Mouse (Mus musculus) heart, postnatal 10 days (tissue): ENCODE data around the gene Polrmt. TPM values are rescaled to one million over a fixed set of nuclear protein-coding genes. Genes with fewer than 3 reads are reported as not detected.
"Not testable (repeated sequence)": the region's sequence is repeated elsewhere in the genome, so short reads cannot be mapped to it uniquely, and the experiment has no call there.

ENCODE experiments used
- DNase-seq, 2 experiments: peaks; one replicate each; pipeline ENCODE4 v3.0.0; 2021
- intact Hi-C: fragments of 180-260 bp; cut with DNase I; formaldehyde crosslinking; loops from one replicate; pipeline ENCODE4 v1.15.1; 2025
- total RNA-seq, 2 experiments: library from RNA; stranded (reverse); gene quantifications; 2 replicates each; pipeline ENCODE4 v1.2.3; 2021

Gene Polrmt
- total RNA-seq, 2 experiments from 2014 or later: 36.3 to 54.4 TPM

DNA sequence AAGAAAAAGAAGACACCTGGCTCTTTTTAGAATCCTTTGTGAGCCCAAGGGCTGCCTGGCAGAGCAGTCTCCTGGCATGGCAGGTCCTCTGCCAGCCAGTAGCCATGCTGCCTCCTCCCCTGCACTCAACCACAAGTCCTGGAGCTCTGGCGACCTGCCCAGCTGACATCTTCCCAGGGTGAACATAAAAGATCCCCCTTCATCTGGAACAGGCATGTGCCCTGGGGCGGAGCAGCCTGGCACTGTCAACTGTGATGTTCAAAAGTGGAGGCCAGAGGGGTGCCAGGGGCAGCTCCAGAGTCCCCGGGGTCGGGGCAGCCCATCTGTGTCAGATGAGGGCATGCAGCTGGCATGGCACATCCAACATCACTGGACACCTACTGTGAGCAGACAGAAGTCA lies 31.4 kb downstream of the Polrmt start:
- intact Hi-C loops: no loop called here

GRCm38 (mm10) chr10:79713163-79713562 lies 33.2 kb downstream of the Polrmt start:
- no peak for DNase-seq
- intact Hi-C loops: no loop called here

More for the DNA sequence above, 31.4 kb downstream of the Polrmt start:
- DNase-seq: peak in 1 of 2 experiments; percentile 63

GRCm38 (mm10) chr10:79712499-79713126 lies 33.8 kb downstream of the Polrmt start:
- peak; percentile 83 to 92 for DNase-seq
- intact Hi-C loops: no loop called here

- intact Hi-C loops: no loop called here
- DNase-seq: no peak
Measured at GRCm38 (mm10) chr10:79712029-79712428, 34.4 kb downstream of the Polrmt start.

- intact Hi-C loops: no loop called here
- no peak for DNase-seq
Measured at GRCm38 (mm10) chr10:79709307-79709706, 37.1 kb downstream of the Polrmt start.

DNA sequence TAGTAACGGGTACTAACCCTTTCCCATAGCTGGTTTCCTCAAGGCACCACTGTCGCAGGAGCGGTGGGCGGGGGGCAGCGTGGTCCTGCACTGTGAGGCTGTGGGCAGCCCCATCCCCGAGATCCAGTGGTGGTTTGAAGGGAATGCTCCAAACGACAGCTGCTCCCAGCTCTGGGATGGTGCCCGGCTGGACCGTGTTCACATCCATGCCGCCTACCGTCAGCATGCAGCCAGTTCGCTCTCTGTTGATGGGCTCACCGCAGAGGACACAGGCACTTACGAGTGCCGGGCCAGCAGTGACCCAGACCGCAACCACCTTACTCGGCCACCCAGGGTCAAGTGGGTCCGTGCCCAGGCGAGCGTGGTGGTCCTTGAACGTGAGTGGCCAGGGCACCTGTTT lies 37.7 kb downstream of the Polrmt start:
- intact Hi-C loops: no loop called here
- DNase-seq: no peak

- DNase-seq: no peak
- intact Hi-C loops: no loop called here
Measured at GRCm38 (mm10) chr10:79707759-79708158, 38.6 kb downstream of the Polrmt start.

DNA sequence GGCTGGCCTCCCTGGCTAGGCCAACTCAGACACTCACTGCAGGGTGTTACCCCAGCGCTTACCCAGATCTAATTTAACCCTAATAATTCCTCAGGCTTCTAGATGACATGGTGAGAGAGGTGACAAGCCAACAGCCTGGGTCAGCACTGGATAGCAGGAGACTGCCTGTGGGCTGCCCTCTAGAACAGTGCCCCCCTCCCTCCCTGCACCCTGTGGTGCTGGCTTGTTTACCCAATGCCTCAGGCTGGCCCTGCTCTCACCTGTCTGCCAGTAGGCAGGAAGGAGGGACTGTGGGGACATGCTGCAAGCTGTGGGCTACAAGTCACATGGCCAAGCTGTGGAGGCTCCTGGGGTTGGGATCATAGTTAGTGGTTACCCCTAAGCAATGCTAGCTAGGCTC lies 39.2 kb downstream of the Polrmt start:
- DNase-seq: no peak
- intact Hi-C loops: no loop called here

- intact Hi-C loops: no loop called here
- no peak for DNase-seq
Measured at GRCm38 (mm10) chr10:79706406-79707094, 39.8 kb downstream of the Polrmt start.

DNA sequence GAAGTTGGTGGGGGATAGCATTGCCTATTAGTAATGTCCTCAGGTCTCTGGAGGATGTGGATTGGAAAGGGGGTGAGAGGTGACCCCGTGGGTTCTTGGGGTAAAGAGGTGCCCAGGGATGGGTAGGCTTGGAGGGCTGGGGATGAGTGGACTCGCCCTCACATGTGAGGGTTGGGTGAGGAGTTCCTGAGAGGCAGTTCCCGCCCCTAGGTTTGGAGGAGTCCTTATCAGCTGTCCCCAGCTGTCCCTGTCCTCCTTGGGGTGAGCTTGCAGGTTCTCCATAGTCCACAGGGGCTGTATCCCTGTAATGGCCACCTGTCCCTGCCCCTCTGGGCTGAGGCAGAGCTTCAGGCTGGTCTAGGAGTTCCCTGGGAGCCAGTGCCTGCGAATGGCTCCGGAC lies 40.4 kb downstream of the Polrmt start:
- DNase-seq: no peak
- intact Hi-C loops: no loop called here

DNA sequence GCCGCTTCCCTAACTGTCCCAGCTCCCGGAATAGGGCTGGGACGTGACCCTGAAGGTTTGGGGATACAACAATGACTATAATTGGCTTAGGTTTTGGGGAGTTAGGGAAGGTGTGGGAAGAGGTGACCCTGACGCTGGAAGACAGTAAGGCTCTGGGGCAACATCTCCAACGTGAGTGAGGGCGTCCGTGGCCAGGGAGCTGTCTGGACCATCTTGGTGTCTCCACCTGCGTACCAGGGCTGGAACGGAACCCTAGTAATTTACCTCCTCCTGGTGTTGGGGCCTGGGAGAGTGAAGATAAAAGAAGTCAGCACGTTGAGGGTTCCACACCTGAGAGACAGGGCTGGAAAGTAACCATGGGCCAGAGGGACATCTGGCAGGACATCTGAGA lies 41.4 kb downstream of the Polrmt start:
- DNase-seq: no peak
- intact Hi-C loops: no loop called here

DNA sequence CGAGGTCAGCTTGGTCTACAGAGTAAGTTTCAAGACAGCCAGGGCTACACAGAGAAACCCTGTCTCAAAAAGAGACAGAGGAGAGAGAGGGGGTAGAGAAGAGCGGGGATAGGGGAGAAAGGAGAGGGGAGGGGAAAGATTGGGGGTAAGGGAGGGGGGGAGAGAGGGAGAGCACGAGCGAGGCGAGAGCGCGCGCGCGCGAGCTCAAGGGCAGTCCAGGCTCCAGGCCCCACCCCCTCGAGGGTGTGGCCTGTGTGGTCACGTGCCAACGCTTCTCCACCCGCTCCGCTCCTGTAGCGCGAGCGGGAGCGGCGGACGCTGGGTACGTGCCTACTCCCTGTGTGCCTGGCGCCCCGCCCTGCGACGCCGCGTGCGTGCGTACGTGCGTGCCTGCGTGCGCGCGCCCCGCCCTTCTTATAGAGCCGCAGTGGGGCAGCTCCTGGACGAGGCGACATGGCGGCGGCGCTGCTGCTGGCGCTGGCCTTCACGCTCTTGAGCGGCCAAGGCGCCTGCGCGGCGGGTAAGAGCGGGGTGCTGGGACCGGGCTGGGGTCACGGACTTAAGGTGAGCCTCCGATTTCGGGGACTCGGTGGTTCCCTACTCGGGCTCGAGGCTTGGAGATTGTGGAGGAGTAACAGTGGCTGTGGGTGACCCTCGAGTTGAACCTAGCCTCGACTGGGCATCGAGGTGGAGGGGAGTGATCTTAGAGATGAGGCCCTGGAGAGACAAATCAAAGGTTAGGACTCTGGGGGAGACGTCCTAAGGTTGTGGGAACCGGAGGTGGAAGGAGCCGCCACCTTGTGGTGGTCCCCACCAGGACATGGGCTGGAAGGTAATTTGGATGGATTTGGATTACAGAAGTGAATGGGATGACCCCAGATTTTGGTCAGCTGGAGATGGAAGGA lies 42.1 kb downstream of the Polrmt start, which contains the start of gene Bsg:
Gene Bsg (plus strand): TSS at position 427 of the 905 bp plus-strand sequence.
- peak; percentile 99 for DNase-seq

DNA sequence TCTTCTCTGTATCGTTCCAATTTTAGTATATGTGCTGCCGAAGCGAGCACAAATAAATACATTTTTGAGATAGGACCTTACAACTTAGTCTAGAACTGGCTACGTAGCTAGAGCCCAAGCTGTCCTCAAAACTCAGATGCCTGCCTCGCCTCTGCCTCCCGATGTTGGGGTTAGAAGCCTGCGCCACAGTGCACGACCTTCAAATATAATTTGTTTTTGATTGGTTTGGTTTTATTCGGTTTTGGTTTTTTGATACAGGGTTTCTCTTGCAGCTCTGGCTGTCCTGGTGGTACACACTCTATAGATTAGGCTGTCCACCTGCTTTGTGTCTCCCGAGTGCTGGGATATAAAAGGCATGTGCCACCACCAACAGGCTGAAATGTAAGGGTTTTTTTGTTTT lies 42.8 kb downstream of the Polrmt start:
- DNase-seq: no peak
- intact Hi-C loops: no loop called here

More for the DNA sequence above, 42.1 kb downstream of the Polrmt start, which contains the start of gene Bsg:
- intact Hi-C loops: no loop called here

DNA sequence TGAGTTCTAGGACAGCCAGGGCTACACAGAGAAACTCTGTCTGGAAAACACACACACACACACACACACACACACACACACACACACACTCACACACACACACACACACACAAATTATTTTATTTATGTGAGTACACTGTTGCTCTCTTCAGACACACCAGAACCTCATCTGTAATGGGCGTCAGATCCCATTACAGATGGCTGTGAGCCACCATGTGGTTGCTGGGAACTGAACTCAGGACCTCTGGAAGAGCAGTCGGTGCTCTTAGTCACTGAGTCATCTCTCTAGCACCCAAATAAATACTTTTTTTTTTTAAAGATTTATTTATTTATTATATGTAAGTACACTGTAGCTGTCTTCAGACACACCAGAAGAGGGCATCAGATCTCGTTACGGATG lies 43.4 kb downstream of the Polrmt start:
- intact Hi-C loops, DNase-seq: not testable (repeated sequence)

DNA sequence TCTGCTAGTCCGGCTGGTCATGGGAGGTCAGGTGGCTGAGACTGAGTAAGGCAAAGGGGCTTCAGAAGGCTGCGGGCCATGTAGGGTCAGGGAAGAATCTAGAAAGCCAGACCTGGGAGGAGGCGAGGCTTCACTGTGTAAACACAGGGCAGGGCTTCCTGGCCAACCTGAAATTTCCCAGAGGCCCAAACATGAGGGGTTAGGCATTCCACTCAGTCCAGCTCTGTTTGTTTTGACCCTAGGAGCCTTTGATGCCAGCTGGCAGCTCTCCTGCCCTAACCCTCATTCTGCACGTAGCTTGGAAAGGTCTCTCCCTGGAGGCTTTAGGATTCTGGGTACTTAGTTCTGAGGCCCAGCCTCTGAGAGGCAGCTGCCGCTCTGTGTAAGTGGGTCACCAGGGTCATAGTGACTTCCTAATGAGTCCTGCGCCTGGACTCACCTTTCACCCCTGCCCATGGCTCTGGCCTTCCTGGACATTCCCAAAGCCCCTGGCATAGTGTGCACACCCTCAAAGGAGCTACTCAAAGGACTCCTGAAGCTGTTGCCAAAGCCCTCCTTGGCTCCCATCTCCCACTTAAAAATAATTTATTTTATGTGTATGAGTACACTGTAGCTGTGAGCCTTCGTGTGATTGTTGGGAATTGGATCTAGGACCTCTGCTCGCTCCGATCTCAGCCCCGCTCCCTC lies 44.8 kb downstream of the Polrmt start:
- intact Hi-C loops: no loop called here
- DNase-seq: peak; percentile 87 to 90

- DNase-seq: peak; percentile 68
- intact Hi-C loops: no loop called here
Measured at GRCm38 (mm10) chr10:79700676-79701075, 45.7 kb downstream of the Polrmt start.

- intact Hi-C loops: no loop called here
- DNase-seq: no peak
Measured at GRCm38 (mm10) chr10:79698459-79698858, 47.9 kb downstream of the Polrmt start.

DNA sequence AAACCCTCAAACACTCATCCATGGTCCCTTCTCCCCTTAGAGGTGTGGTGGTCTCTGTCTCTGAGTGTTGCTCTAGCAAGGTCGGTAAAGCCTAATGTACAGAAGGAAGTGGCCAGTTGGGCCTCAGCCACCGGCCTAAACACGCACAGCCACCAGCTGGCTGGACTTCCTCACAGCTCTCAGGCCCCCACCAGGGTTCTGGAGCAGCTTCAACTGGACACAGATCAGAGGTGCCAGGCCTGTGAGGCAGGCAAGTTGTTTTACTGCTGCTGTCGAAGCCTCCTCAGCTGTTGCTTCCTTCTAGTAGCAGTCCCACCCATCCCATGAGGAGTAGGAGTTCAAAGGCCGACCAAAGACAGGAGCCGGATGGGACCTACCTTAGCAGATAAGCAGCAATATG lies 48.5 kb downstream of the Polrmt start:
- no peak for DNase-seq
- intact Hi-C loops: no loop called here

GRCm38 (mm10) chr10:79696129-79696651 lies 50.2 kb downstream of the Polrmt start:
- intact Hi-C loops: no loop called here
- peak in 1 of 2 experiments; percentile 58 for DNase-seq
